Mouse (Mus musculus): Measurements from ENCODE around the gene Gnao1.

GRCm38 (mm10) chr8:93980141-93980540 is 170.4 kb downstream of the Gnao1 start:
- TF ChIP-seq CTCF (IDR thresholded peaks at IDR 0.05; ENCODE audit: control insufficient read depth, insufficient read depth, low read length) (no peak), POLR2A (IDR thresholded peaks at IDR 0.05; ENCODE audit: borderline replicate concordance, control insufficient read depth, low read depth, low read length) (no peak)
